Mouse (Mus musculus) E14TG2a.4 (cell line): ENCODE results near the gene Mtch2.

Experiments used
- CTCF ChIP-seq: conservative IDR thresholded peaks from 2 replicates; pipeline ENCODE4 v1.5.1; 2014; ENCODE audit warnings: low read length
- NANOG ChIP-seq: IDR thresholded peaks from 2 replicates; pipeline ENCODE4 v1.6.1; 2014; ENCODE audit warnings: borderline replicate concordance, low read length, mixed read lengths

- no peak for TF ChIP-seq CTCF
- TF ChIP-seq NANOG: no peak
These were observed 34.9 kb downstream of the Mtch2 start for GRCm38 (mm10) chr2:90881824-90882223.
